Mouse (Mus musculus): ENCODE measurements around the gene Shank3.

Gene Shank3

GRCm38 (mm10) chr15:89556401-89557178 lies 57.2 kb downstream of the Shank3 start:
- DNase-seq (ENCODE audit: low spot score in 2 of 2) = no peak

DNA sequence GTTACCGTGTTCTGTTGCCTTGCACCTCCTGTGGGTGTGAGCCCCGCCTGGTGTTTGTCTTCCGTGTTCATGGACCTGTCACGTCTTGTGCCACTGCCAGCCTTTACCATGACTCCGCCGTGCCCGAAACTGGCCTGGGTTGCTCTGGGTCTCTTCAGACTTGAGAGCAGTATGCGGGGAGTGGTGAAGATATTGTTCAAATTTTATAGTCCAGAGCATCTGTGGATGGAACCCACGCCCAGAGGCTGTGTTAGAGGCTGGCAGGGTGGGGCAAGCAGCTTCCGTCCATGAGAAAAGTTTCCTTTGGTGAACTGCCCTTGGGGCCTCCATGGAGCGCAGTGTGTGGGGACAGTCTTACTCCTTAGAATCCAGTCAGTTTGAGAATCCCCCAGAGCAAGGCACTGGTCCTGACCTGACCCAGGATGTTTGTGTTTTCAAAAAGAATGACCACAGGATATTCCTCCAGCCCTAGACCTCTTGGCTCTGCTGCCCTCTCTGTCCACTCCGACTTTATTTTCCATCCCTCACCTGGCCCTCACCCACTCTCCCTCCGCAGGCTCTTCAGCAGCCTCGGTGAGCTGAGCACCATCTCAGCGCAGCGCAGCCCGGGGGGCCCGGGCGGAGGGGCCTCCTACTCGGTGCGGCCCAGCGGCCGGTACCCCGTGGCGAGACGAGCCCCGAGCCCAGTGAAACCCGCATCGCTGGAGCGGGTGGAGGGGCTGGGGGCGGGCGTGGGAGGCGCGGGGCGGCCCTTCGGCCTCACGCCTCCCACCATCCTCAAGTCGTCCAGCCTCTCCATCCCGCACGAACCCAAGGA lies 58.0 kb downstream of the Shank3 start:
- DNase-seq (ENCODE audit: low spot score in 2 of 2) = no peak

- DNase-seq (ENCODE audit: low spot score in 2 of 2) = no peak
Measured at GRCm38 (mm10) chr15:89557996-89558390, 58.6 kb downstream of the Shank3 start.

- DNase-seq (ENCODE audit: low spot score in 2 of 2) = no peak
Measured at GRCm38 (mm10) chr15:89559202-89559731, 59.8 kb downstream of the Shank3 start.

DNA sequence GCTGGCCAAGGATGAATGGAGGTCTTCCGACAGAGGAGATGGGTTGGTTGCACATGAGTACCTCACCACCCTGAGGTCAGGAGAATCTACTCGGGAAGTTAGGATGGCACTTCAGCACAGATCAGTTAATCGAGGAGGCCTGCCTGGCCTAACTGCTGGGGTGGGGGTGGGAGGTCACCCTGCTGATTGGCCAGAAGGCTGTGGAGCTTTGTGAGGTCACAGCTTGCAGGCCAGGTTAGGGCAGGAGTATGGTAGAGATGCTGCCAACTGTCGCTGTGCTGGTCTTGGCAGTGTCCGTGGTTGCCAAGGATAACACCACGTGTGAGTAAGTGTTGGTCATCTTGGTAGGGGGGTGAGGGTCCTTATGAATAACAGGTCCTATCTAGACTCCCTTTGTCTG lies 68.7 kb downstream of the Shank3 start, which contains the start of gene Acr:
Acr (plus strand) TSS at position 213 of the 400 bp plus-strand sequence.
- no peak for DNase-seq (ENCODE audit: low spot score in 2 of 2)

GRCm38 (mm10) chr15:89572147-89572546 lies 72.7 kb downstream of the Shank3 start:
- no peak for DNase-seq (ENCODE audit: low spot score in 2 of 2)

DNA sequence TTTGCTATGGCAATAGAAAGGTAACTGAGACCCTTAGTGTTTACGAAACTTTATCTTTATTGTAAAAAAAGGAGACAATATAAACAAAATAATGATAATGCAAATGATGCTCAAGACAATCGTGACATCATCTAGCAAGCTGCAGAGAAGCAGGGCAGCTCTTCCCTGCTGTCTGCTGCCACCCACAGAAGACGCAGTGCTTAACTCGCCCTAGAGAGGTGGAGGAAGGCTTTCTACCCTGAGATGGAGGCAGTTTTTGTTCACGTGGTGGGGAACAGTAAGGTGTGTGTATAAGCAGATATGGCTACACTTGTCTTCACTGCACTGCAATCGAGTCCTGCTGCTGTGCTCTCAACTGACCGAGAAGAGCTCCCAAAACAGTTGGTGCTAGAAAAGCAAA lies 83.1 kb downstream of the Shank3 start:
- DNase-seq (ENCODE audit: low spot score in 2 of 2) = no peak

GRCm38 (mm10) chr15:89585101-89585500 lies 85.7 kb downstream of the Shank3 start:
- no peak for DNase-seq (ENCODE audit: low spot score in 2 of 2)

GRCm38 (mm10) chr15:89585631-89586030 lies 86.2 kb downstream of the Shank3 start:
- DNase-seq (ENCODE audit: low spot score in 2 of 2) = no peak

DNA sequence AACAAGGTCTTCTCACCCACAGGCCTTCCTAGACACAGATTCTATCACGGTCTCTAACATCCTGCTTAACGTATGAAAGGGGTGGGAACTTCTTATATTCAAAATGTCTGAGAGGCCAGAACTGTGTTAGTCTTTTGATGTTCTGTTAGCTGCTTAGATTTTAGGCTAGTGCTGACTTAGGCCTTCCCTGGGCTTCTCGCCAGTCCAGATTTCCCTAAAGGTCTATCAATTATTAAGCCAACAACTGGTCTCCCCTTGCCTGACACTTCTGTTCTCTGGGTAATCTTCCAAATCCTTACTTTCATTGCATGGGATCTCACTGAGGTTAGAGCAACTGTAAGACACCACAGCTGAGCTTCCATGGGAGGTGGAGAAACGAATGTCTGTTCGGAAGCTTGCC lies 89.7 kb downstream of the Shank3 start:
- DNase-seq (ENCODE audit: low spot score in 2 of 2) = no peak

GRCm38 (mm10) chr15:89591317-89591716 lies 91.9 kb downstream of the Shank3 start:
- no peak for DNase-seq (ENCODE audit: low spot score in 2 of 2)

DNA sequence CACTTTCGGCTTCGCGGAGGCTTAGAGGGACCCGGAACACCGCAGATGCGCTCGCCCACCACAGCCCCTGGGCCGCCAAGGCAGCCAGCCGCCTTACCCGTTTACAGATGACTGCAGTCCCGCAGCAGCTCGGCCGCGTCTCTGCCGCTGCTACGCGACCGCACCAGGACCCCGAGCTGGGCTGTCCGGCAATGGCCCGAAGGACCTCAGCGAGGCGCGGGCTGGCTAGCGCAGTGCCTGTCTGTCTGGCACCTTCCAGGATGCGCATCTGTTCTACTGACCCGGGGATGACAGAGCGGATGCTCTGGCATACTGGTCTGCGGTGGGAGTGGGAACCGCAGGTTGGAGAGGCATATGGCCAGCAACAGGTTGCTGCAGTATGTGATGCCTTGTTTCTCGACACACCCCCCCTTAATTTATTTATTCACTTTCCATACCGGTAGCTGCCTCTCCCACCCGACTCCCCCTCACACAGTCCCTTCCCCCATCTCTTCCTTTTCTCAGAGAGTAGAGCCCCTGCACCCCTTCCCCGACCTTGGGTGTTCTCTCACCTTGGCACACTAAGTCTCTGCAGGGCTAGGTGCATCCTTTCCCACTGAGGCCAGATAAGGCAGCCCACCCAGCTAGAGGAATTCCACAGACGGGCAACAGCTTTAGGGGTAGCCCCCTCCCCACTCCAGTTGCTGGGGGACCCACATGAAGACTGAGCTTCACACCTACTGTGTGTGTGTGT lies 92.5 kb downstream of the Shank3 start, which contains the start of gene Rabl2:
Rabl2 (minus strand) TSS at position 201 of the 733 bp plus-strand sequence.
- peak; percentile 66 for DNase-seq (ENCODE audit: low spot score in 2 of 2)

DNA sequence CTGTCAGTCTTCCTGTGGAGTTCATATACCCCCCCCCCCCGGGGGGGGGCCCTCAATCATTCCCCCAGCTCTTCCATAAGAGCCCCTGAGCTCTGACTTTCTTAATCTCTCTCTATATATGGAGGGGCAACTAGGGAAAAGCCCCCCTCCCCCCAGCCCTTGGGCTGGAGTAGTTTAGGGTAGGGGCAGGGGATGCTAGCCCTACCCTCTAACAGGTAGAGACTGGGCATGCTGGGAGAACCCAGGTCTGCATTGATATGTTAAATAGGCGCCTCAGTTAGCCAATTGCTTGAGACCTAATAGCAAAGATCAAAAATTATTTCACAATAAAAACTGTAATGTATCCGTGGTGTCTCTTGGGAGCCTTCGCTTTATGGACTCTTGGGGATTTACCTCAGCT lies 93.1 kb downstream of the Shank3 start:
- DNase-seq (ENCODE audit: low spot score in 2 of 2) = no peak

- no peak for DNase-seq (ENCODE audit: low spot score in 2 of 2)
Measured at GRCm38 (mm10) chr15:89605822-89606570, 106.6 kb downstream of the Shank3 start.

GRCm38 (mm10) chr15:89607480-89607879 lies 108.1 kb downstream of the Shank3 start:
- DNase-seq (ENCODE audit: low spot score in 2 of 2) = no peak

- no peak for DNase-seq (ENCODE audit: low spot score in 2 of 2)
Measured at GRCm38 (mm10) chr15:89607888-89608287, 108.5 kb downstream of the Shank3 start.
